Mouse (Mus musculus) lung, adult 2 months (tissue): ENCODE data around the gene Zbed4.

Source experiments
- CTCF ChIP-seq: fragments of 200-500 bp; IDR thresholded peaks from 2 replicates; pipeline ENCODE4 v1.5.1; 2011; ENCODE audit warnings: mild to moderate bottlenecking, low read length, control low read depth; ENCODE audit not compliant: insufficient read depth
- POLR2A ChIP-seq: fragments of 200-500 bp; IDR thresholded peaks from 2 replicates; pipeline ENCODE4 v1.6.1; 2011; ENCODE audit warnings: low read depth, mild to moderate bottlenecking, control low read depth, low read length, borderline replicate concordance; ENCODE audit errors: extremely low read depth

- TF ChIP-seq CTCF (no peak), POLR2A (no peak)
Observed at GRCm38 (mm10) chr15:88810369-88810768, 58.9 kb downstream of the Zbed4 start.
